Mouse (Mus musculus): ENCODE results near the gene Got2. TPM values are rescaled to one million over a fixed set of nuclear protein-coding genes. Genes with fewer than 3 reads are reported as not detected.

Got2 gene
- 100 to 1,000 TPM; 271 to 301 TPM for total RNA-seq (2021)
- long read RNA-seq, experiment 1, transcript Got2-201 (10 exons, 2,530 nt): major isoform, 92 of 198 reads
- long read RNA-seq, experiment 1, partial matches to known transcripts: 20 of 198 reads
- long read RNA-seq, experiment 1, other reads (novel, unspliced or antisense): 86 of 198 reads
- long read RNA-seq, experiment 2, transcript Got2-201 (10 exons, 2,530 nt): major isoform, 71 of 186 reads
- long read RNA-seq, experiment 2, partial matches to known transcripts: 34 of 186 reads
- long read RNA-seq, experiment 2, other reads (novel, unspliced or antisense): 81 of 186 reads

GRCm38 (mm10) chr8:95888285-95889136 lies at the start of gene Got2:
TSS of gene Got2 (minus strand) at chr8:95888547.
- peak; percentile 92 for DNase-seq

- no peak for DNase-seq
Measured at GRCm38 (mm10) chr8:95932841-95933240, 44.5 kb upstream of the Got2 start.

- DNase-seq: no peak
Measured at GRCm38 (mm10) chr8:95929821-95930220, 41.5 kb upstream of the Got2 start.

GRCm38 (mm10) chr8:95916106-95916505 lies 27.8 kb upstream of the Got2 start:
- no peak for DNase-seq

GRCm38 (mm10) chr8:95914905-95915643 lies 26.7 kb upstream of the Got2 start:
- DNase-seq: peak; percentile 75

GRCm38 (mm10) chr8:95911240-95911639 lies 22.9 kb upstream of the Got2 start:
- no peak for DNase-seq

- DNase-seq: no peak
Measured at GRCm38 (mm10) chr8:95907885-95908284, 19.5 kb upstream of the Got2 start.

- no peak for DNase-seq
Measured at GRCm38 (mm10) chr8:95906738-95907137, 18.4 kb upstream of the Got2 start.

- no peak for DNase-seq
Measured at GRCm38 (mm10) chr8:95901864-95902263, 13.5 kb upstream of the Got2 start.

- DNase-seq: no peak
Measured at GRCm38 (mm10) chr8:95893701-95894100, 5.4 kb upstream of the Got2 start.

GRCm38 (mm10) chr8:95887578-95888284 lies 616 bp downstream of the Got2 start:
- DNase-seq: peak; percentile 89

GRCm38 (mm10) chr8:95886647-95887577 lies 1.4 kb downstream of the Got2 start:
- peak; percentile 40 for DNase-seq

- DNase-seq: no peak
Measured at GRCm38 (mm10) chr8:95885966-95886365, 2.4 kb downstream of the Got2 start.

GRCm38 (mm10) chr8:95885271-95885841 lies 3.0 kb downstream of the Got2 start:
- no peak for DNase-seq

GRCm38 (mm10) chr8:95884491-95884890 lies 3.9 kb downstream of the Got2 start:
- no peak for DNase-seq

GRCm38 (mm10) chr8:95882191-95882590 lies 6.2 kb downstream of the Got2 start:
- no peak for DNase-seq

- no peak for DNase-seq
Measured at GRCm38 (mm10) chr8:95881576-95881975, 6.8 kb downstream of the Got2 start.

GRCm38 (mm10) chr8:95879823-95880222 lies 8.5 kb downstream of the Got2 start:
- DNase-seq: no peak

- peak; percentile 49 for DNase-seq
Measured at GRCm38 (mm10) chr8:95878176-95878962, 10.0 kb downstream of the Got2 start.

- DNase-seq: no peak
Measured at GRCm38 (mm10) chr8:95875270-95875669, 13.1 kb downstream of the Got2 start.

All from gastrocnemius, postnatal 10 days (tissue).